ENCODE assay signal across 31 mouse cellular contexts in genomic region chr3:97573807-97574206, GRCm38 (mm10). TPM values are rescaled to one million over a fixed set of nuclear protein-coding genes. Genes with fewer than 3 reads are reported as not detected.
DNase-seq lines count a peak whose midpoint lies in the region; ATAC-seq and TF ChIP-seq lines count a peak whose summit lies in the region.
"Had no signal": no experiment of that assay in that cellular context is flagged by ENCODE, and none has a peak within 500 bp of the region (broad histone marks: within the 10 kb centered on the region; RNA-seq: fewer than 3 reads in every experiment).

No protein-coding gene starts in this region.

- no peak overlapping the region for H3K4me2 ChIP-seq in forebrain, embryonic 14.5 days (ENCODE audit: low read length)
- no peak overlapping the region for H3K4me2 ChIP-seq in forebrain, embryonic 16.5 days (ENCODE audit: low read length)
- no peak overlapping the region for H3K4me2 ChIP-seq in hindbrain, postnatal 0 days (ENCODE audit: low read depth, low read length)
- H3K4me2 ChIP-seq in hindbrain, embryonic 11.5 days (replicated peaks; ENCODE audit: low read depth, low read length) = no peak overlapping the region
- H3K4me2 ChIP-seq in neural tube, embryonic 13.5 days = no peak overlapping the region
- no peak overlapping the region for H3K4me2 ChIP-seq in neural tube, embryonic 15.5 days
- H3K4me2 ChIP-seq: embryonic facial prominence, embryonic 13.5 days; forebrain, embryonic 13.5 days; heart, embryonic 12.5 days; heart, embryonic 15.5 days; hindbrain, embryonic 15.5 days had no signal

- 78% methylated on average over 9 of the region's 9 CpGs for WGBS in forebrain, embryonic 14.5 days
- 71% methylated on average over 9 of the region's 9 CpGs for WGBS in forebrain, embryonic 16.5 days
- 81% methylated on average over 9 of the region's 9 CpGs for WGBS in hindbrain, postnatal 0 days
- 85% methylated on average over 9 of the region's 9 CpGs for WGBS in hindbrain, embryonic 11.5 days
- WGBS in neural tube, embryonic 13.5 days = 81% methylated on average over 9 of the region's 9 CpGs
- 68% methylated on average over 9 of the region's 9 CpGs for WGBS in neural tube, embryonic 15.5 days
- 88% methylated on average over 9 of the region's 9 CpGs for WGBS in lung, adult 2 months

- H3K4me3 ChIP-seq in forebrain, embryonic 14.5 days (ENCODE audit: low read depth, low read length) = no peak overlapping the region
- H3K4me3 ChIP-seq in forebrain, embryonic 16.5 days (replicated peaks; ENCODE audit: low read length) = no peak overlapping the region
- H3K4me3 ChIP-seq in hindbrain, postnatal 0 days (ENCODE audit: low read length) = no peak overlapping the region
- H3K4me3 ChIP-seq in hindbrain, embryonic 11.5 days (ENCODE audit: low read depth, low read length) = no peak overlapping the region
- H3K4me3 ChIP-seq in neural tube, embryonic 13.5 days = no peak overlapping the region
- H3K4me3 ChIP-seq in neural tube, embryonic 15.5 days (replicated peaks) = no peak overlapping the region
- H3K4me3 ChIP-seq in lung, adult 2 months (replicated peaks; ENCODE audit: extremely low read depth, low read depth, low read length) = no peak overlapping the region
- H3K4me3 ChIP-seq: embryonic facial prominence, embryonic 13.5 days; forebrain, embryonic 10.5 days; forebrain, embryonic 13.5 days; heart, embryonic 12.5 days; heart, embryonic 15.5 days; hindbrain, embryonic 10.5 days; hindbrain, embryonic 15.5 days had no signal

- no peaks in the 10 kb centered on the region for H3K9me3 ChIP-seq in forebrain, embryonic 14.5 days (replicated peaks; ENCODE audit: control insufficient read depth, low read length)
- H3K9me3 ChIP-seq in forebrain, embryonic 16.5 days (ENCODE audit: control insufficient read depth, low read length) = no peaks in the 10 kb centered on the region
- H3K9me3 ChIP-seq in hindbrain, postnatal 0 days (ENCODE audit: low read length) = no peaks in the 10 kb centered on the region
- no peaks in the 10 kb centered on the region for H3K9me3 ChIP-seq in hindbrain, embryonic 11.5 days (ENCODE audit: control insufficient read depth, low read length)
- H3K9me3 ChIP-seq in neural tube, embryonic 13.5 days = no peaks in the 10 kb centered on the region
- H3K9me3 ChIP-seq in neural tube, embryonic 15.5 days (replicated peaks) = no peaks in the 10 kb centered on the region
- H3K9me3 ChIP-seq: embryonic facial prominence, embryonic 13.5 days; forebrain, embryonic 10.5 days; forebrain, embryonic 13.5 days; G1E; heart, embryonic 12.5 days; heart, embryonic 15.5 days; hindbrain, embryonic 10.5 days; hindbrain, embryonic 15.5 days had no signal

- no peaks in the 10 kb centered on the region for H3K36me3 ChIP-seq in forebrain, embryonic 14.5 days (ENCODE audit: control insufficient read depth, insufficient read depth, low read length)
- H3K36me3 ChIP-seq in forebrain, embryonic 16.5 days (ENCODE audit: control insufficient read depth, insufficient read depth) = no peaks in the 10 kb centered on the region
- no peaks in the 10 kb centered on the region for H3K36me3 ChIP-seq in hindbrain, postnatal 0 days (ENCODE audit: insufficient read depth, low read length)
- H3K36me3 ChIP-seq in hindbrain, embryonic 11.5 days (ENCODE audit: control insufficient read depth, insufficient read depth, low read length) = no peaks in the 10 kb centered on the region
- no peaks in the 10 kb centered on the region for H3K36me3 ChIP-seq in neural tube, embryonic 13.5 days
- no peaks in the 10 kb centered on the region for H3K36me3 ChIP-seq in neural tube, embryonic 15.5 days
- H3K36me3 ChIP-seq: hindbrain, embryonic 15.5 days had no signal

- no peaks in the 10 kb centered on the region for H3K4me1 ChIP-seq in forebrain, embryonic 14.5 days (ENCODE audit: control insufficient read depth, insufficient read depth, low read length)
- no peaks in the 10 kb centered on the region for H3K4me1 ChIP-seq in forebrain, embryonic 16.5 days (replicated peaks; ENCODE audit: control insufficient read depth, insufficient read depth, low read length)
- H3K4me1 ChIP-seq in hindbrain, postnatal 0 days (ENCODE audit: insufficient read depth, low read length) = no peaks in the 10 kb centered on the region
- no peaks in the 10 kb centered on the region for H3K4me1 ChIP-seq in hindbrain, embryonic 11.5 days (replicated peaks; ENCODE audit: control insufficient read depth, insufficient read depth, low read length)
- peaks cover 21% of the 10 kb centered on the region for H3K4me1 ChIP-seq in neural tube, embryonic 13.5 days (replicated peaks)
- peaks cover 9% of the 10 kb centered on the region; the same call in 1 of the 2 replicates for H3K4me1 ChIP-seq in neural tube, embryonic 15.5 days
- H3K4me1 ChIP-seq in lung, adult 2 months (ENCODE audit: control insufficient read depth, insufficient read depth, low read length) = no peaks in the 10 kb centered on the region
- H3K4me1 ChIP-seq: embryonic facial prominence, embryonic 13.5 days; forebrain, embryonic 10.5 days; forebrain, embryonic 13.5 days; heart, embryonic 12.5 days; heart, embryonic 15.5 days had no signal

- H3K27ac ChIP-seq in forebrain, embryonic 14.5 days (ENCODE audit: low read depth, low read length) = no peak overlapping the region
- no peak overlapping the region for H3K27ac ChIP-seq in forebrain, embryonic 16.5 days (ENCODE audit: low read length)
- no peak overlapping the region for H3K27ac ChIP-seq in hindbrain, postnatal 0 days
- H3K27ac ChIP-seq in hindbrain, embryonic 11.5 days (ENCODE audit: low read depth, low read length) = no peak overlapping the region
- no peak overlapping the region for H3K27ac ChIP-seq in neural tube, embryonic 13.5 days (replicated peaks)
- no peak overlapping the region for H3K27ac ChIP-seq in neural tube, embryonic 15.5 days (replicated peaks)
- H3K27ac ChIP-seq: embryonic facial prominence, embryonic 13.5 days; forebrain, embryonic 10.5 days; forebrain, embryonic 13.5 days; heart, embryonic 15.5 days; hindbrain, embryonic 10.5 days; hindbrain, embryonic 15.5 days had no signal

- DNase-seq in forebrain, embryonic 14.5 days (ENCODE audit: low spot score) = peak; percentile 37
- DNase-seq in hindbrain, postnatal 0 days (ENCODE audit: low spot score) = peak; percentile 54
- DNase-seq in hindbrain, embryonic 11.5 days (ENCODE audit: low spot score) = no peak
- DNase-seq in neural tube, embryonic 10.5 days (ENCODE audit: extremely low spot score, low spot score) = no peak
- DNase-seq in lung, adult 2 months = no peak
- DNase-seq: adrenal gland, postnatal 10 days; adrenal gland, postnatal 36 days; B cell, adult 2 months; cerebellum, adult 11 months; cerebellum, adult 2 months; cerebellum, adult 9-11 months; cerebellum, postnatal 25 days; gastrocnemius, postnatal 10 days; gastrocnemius, postnatal 36 days; heart, postnatal 10 days; heart, postnatal 36 days had no signal

- no peak for TF ChIP-seq POLR2A in lung, adult 2 months (IDR thresholded peaks at IDR 0.05; ENCODE audit: borderline replicate concordance, extremely low read depth, low read depth, low read length)

- no peak for ATAC-seq in forebrain, embryonic 14.5 days
- ATAC-seq in forebrain, embryonic 16.5 days = no peak
- no peak for ATAC-seq in hindbrain, postnatal 0 days
- no peak for ATAC-seq in hindbrain, embryonic 11.5 days (ENCODE audit: low FRiP score)
- peak; percentile 61; the same call in 1 of the 2 replicates for ATAC-seq in neural tube, embryonic 13.5 days (ENCODE audit: low read depth)
- peak; percentile 30; the same call in 1 of the 2 replicates for ATAC-seq in neural tube, embryonic 15.5 days (ENCODE audit: low FRiP score)
- ATAC-seq: forebrain, embryonic 13.5 days; inflammation-experienced regulatory T-cells, adult 6 months; intestine, embryonic 16.5 days; Patski had no signal

- no peak overlapping the region for H3K9ac ChIP-seq in forebrain, embryonic 14.5 days (ENCODE audit: low read length)
- H3K9ac ChIP-seq in forebrain, embryonic 16.5 days (replicated peaks; ENCODE audit: low read depth, low read length) = no peak overlapping the region
- H3K9ac ChIP-seq in hindbrain, postnatal 0 days (replicated peaks; ENCODE audit: low read length) = no peak overlapping the region
- H3K9ac ChIP-seq in hindbrain, embryonic 11.5 days (ENCODE audit: low read depth, low read length) = no peak overlapping the region
- H3K9ac ChIP-seq in neural tube, embryonic 13.5 days = no peak overlapping the region
- H3K9ac ChIP-seq in neural tube, embryonic 15.5 days (replicated peaks) = no peak overlapping the region
- H3K9ac ChIP-seq: embryonic facial prominence, embryonic 13.5 days; forebrain, embryonic 13.5 days; heart, embryonic 12.5 days; heart, embryonic 15.5 days; hindbrain, embryonic 15.5 days had no signal

- no peaks in the 10 kb centered on the region for H3K27me3 ChIP-seq in forebrain, embryonic 14.5 days (replicated peaks; ENCODE audit: control insufficient read depth, insufficient read depth, low read length)
- H3K27me3 ChIP-seq in forebrain, embryonic 16.5 days (replicated peaks; ENCODE audit: control insufficient read depth, insufficient read depth, low read length) = no peaks in the 10 kb centered on the region
- no peaks in the 10 kb centered on the region for H3K27me3 ChIP-seq in hindbrain, postnatal 0 days (ENCODE audit: insufficient read depth, low read length)
- H3K27me3 ChIP-seq in hindbrain, embryonic 11.5 days (ENCODE audit: control insufficient read depth, insufficient read depth, low read length) = no peaks in the 10 kb centered on the region
- no peaks in the 10 kb centered on the region for H3K27me3 ChIP-seq in neural tube, embryonic 13.5 days
- H3K27me3 ChIP-seq in neural tube, embryonic 15.5 days (replicated peaks) = no peaks in the 10 kb centered on the region
- H3K27me3 ChIP-seq: CH12.LX; embryonic facial prominence, embryonic 13.5 days; forebrain, embryonic 13.5 days; heart, embryonic 12.5 days; heart, embryonic 15.5 days; hindbrain, embryonic 15.5 days; Patski had no signal

- TF ChIP-seq CTCF in hindbrain, postnatal 0 days (IDR thresholded peaks at IDR 0.05; ENCODE audit: low read depth) = no peak
- TF ChIP-seq CTCF in lung, adult 2 months (IDR thresholded peaks at IDR 0.05; ENCODE audit: insufficient read depth, low read length) = no peak

RNA-seq across cellular contexts. Expression of gene Chd1l, which starts 36.2 kb away (rescaled TPM):
- polyA plus RNA-seq in forebrain, embryonic 14.5 days (2014; fragmentation: Nextera tagmentation; extraction: Ambion mirVana) = 6.2 and 6.8 TPM in 2 replicates
- 6.0 and 6.8 TPM in 2 replicates for polyA plus RNA-seq in forebrain, embryonic 16.5 days (2015; fragmentation: Nextera tagmentation; extraction: Ambion mirVana)
- 5.7 and 7.7 TPM in 2 replicates for total RNA-seq in hindbrain, postnatal 0 days (2014; rRNA removed)
- 8.7 and 8.9 TPM in 2 replicates for polyA plus RNA-seq in hindbrain, postnatal 0 days (2015; fragmentation: Nextera tagmentation; extraction: Ambion mirVana)
- polyA plus RNA-seq in hindbrain, embryonic 11.5 days (2014; fragmentation: Nextera tagmentation; extraction: Ambion mirVana) = 13.7 and 15.6 TPM in 2 replicates
- polyA plus RNA-seq in neural tube, embryonic 13.5 days (2015; fragmentation: Nextera tagmentation; extraction: Ambion mirVana) = 6.3 and 7.2 TPM in 2 replicates
- 4.3 and 8.2 TPM in 2 replicates for polyA plus RNA-seq in neural tube, embryonic 15.5 days (2015; fragmentation: Nextera tagmentation; extraction: Ambion mirVana)
- polyA plus RNA-seq in lung, adult 2 months (2012; rRNA removed) = 3.8 and 5.2 TPM in 2 replicates

RNA-seq across cellular contexts. Expression of gene Fmo5, which starts 54.8 kb away (rescaled TPM):
- polyA plus RNA-seq in forebrain, embryonic 14.5 days (2014; fragmentation: Nextera tagmentation; extraction: Ambion mirVana) = 0.51 and 0.67 TPM in 2 replicates
- polyA plus RNA-seq in forebrain, embryonic 16.5 days (2015; fragmentation: Nextera tagmentation; extraction: Ambion mirVana) = 0.48 and 0.99 TPM in 2 replicates
- total RNA-seq in hindbrain, postnatal 0 days (2014; rRNA removed) = 0.68 and 0.84 TPM in 2 replicates
- polyA plus RNA-seq in hindbrain, postnatal 0 days (2015; fragmentation: Nextera tagmentation; extraction: Ambion mirVana) = 0.88 and 1.3 TPM in 2 replicates
- 0.60 and 1.1 TPM in 2 replicates for polyA plus RNA-seq in hindbrain, embryonic 11.5 days (2014; fragmentation: Nextera tagmentation; extraction: Ambion mirVana)
- polyA plus RNA-seq in neural tube, embryonic 13.5 days (2015; fragmentation: Nextera tagmentation; extraction: Ambion mirVana) = 0.34 and 1.2 TPM in 2 replicates
- 0.72 and 2.1 TPM in 2 replicates for polyA plus RNA-seq in neural tube, embryonic 15.5 days (2015; fragmentation: Nextera tagmentation; extraction: Ambion mirVana)
- polyA plus RNA-seq in lung, adult 2 months (2012; rRNA removed) = 8.0 and 15.1 TPM in 2 replicates

Comparison
In these comparisons a context has a peak if more than half of its experiments do, and no peak if none do; other contexts are left out.
1. DNase-seq: peak in forebrain, embryonic 14.5 days (single experiment) and hindbrain, postnatal 0 days (single experiment); none in hindbrain, embryonic 11.5 days (single experiment), neural tube, embryonic 10.5 days (single experiment) and lung, adult 2 months (single experiment).
2. ATAC-seq: peak in neural tube, embryonic 13.5 days (single experiment) and neural tube, embryonic 15.5 days (single experiment); none in forebrain, embryonic 14.5 days (single experiment), forebrain, embryonic 16.5 days (single experiment), hindbrain, postnatal 0 days (single experiment) and hindbrain, embryonic 11.5 days (single experiment).